Mouse (Mus musculus): Measurements from ENCODE around the gene Gpx2.

GRCm38 (mm10) chr12:76776898-76777297 lies 18.5 kb downstream of the Gpx2 start:
- no peak for TF ChIP-seq CTCF (IDR thresholded peaks at IDR 0.05 in 2 of 3, conservative IDR thresholded peaks at IDR 0.05 in 1 of 3; ENCODE audit: control insufficient read depth in 1 of 3, insufficient read depth in 1 of 3, low read depth in 2 of 3, low read length in 3 of 3, poor library complexity in 1 of 3, severe bottlenecking in 1 of 3)
- no peak for TF ChIP-seq MAZ (IDR thresholded peaks at IDR 0.05; ENCODE audit: low read depth, low read length)
- TF ChIP-seq MXI1 (IDR thresholded peaks at IDR 0.05; ENCODE audit: low read depth, low read length), result no peak
- no peak for TF ChIP-seq ZMIZ1 (IDR thresholded peaks at IDR 0.05; ENCODE audit: low read depth, low read length)
- no peak for TF ChIP-seq RAD21 (IDR thresholded peaks at IDR 0.05; ENCODE audit: low read depth, low read length)
- TF ChIP-seq HCFC1 (IDR thresholded peaks at IDR 0.05; ENCODE audit: low read depth, low read length), result no peak
- peak; percentile 44 to 68; a peak in 2 of 4 replicates for TF ChIP-seq EP300 (IDR thresholded peaks at IDR 0.05; ENCODE audit: low read depth in 1 of 2, low read length in 2 of 2)
- peak; percentile 65 for TF ChIP-seq TCF12 (IDR thresholded peaks at IDR 0.05; ENCODE audit: low read depth, low read length)
- TF ChIP-seq E2F4 (IDR thresholded peaks at IDR 0.05; ENCODE audit: borderline replicate concordance, low read depth, low read length), result no peak
- TF ChIP-seq POLR2A (IDR thresholded peaks at IDR 0.05; ENCODE audit: control insufficient read depth in 1 of 2, insufficient read depth in 1 of 2, low read depth in 1 of 2, low read length in 2 of 2, poor library complexity in 1 of 2), result no peak
- no peak for TF ChIP-seq MAX (IDR thresholded peaks at IDR 0.05; ENCODE audit: low read length)
- no peak for TF ChIP-seq USF1 (IDR thresholded peaks at IDR 0.05; ENCODE audit: low read depth, low read length)
- TF ChIP-seq NRF1 (IDR thresholded peaks at IDR 0.05; ENCODE audit: insufficient read depth, low read depth, low read length, poor library complexity, severe bottlenecking), result no peak
- no peak for TF ChIP-seq POLR2AphosphoS2 (IDR thresholded peaks at IDR 0.05; ENCODE audit: low read length)

All from MEL (cell line).